Mouse (Mus musculus): ENCODE data around the gene Otud1.

Otud1 gene

DNA sequence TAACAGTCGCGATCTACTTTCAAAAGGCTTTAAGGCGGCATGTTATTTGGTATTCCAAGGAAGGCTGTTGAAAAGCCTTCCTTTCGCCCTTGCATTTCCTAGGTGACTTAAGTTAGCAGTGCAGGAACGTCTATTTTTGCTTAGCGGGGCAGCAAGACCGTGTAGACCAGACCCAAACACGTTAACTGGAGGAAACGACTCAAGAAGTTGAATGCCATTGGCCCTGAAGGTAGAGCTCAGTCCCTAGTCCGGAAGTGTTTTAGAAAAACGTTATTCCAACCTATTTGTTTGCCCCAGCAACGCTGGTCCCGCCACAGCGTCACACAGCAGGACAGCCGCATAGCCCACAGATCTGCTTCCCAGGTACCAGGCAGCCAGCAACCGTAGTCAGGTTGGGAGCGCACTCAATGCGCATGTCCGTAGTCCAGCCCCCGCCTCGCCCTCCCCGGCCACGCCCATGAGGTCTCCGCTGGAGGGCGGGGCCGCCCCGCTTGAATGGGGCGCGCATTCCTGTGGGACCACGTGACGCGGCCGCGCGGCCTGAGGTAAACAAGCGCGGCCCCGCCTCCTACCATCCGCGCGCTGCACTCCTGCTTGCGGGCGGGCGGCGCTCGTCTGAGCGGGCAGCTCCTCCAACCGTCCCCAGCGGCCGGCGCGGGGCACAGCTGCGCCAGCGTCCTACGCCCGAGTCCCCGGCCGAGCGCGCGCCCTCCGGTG, at the start of gene Otud1:
Gene Otud1 (plus strand): TSS at position 595 of the 717 bp plus-strand sequence.
- DNase-seq = peak; percentile 98

DNA sequence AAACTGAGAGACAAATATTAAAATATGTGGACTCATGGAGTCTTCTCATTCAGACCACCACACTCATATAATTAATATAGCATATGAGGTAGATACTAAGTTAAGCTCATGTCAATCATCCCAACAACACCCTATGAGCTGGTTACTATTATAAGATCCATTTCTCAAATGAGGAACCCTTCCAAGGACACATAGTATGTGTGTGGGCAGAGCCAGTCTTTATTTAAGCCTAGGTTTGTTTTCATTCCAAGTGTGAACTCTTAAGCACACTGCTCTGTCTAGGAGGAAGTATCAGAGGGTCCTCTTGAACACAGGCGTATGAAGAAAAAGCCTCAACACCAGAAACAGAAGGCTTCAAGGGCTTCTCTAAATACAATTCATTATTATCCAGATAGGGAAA, 49.7 kb upstream of the Otud1 start:
- no peak for DNase-seq

DNA sequence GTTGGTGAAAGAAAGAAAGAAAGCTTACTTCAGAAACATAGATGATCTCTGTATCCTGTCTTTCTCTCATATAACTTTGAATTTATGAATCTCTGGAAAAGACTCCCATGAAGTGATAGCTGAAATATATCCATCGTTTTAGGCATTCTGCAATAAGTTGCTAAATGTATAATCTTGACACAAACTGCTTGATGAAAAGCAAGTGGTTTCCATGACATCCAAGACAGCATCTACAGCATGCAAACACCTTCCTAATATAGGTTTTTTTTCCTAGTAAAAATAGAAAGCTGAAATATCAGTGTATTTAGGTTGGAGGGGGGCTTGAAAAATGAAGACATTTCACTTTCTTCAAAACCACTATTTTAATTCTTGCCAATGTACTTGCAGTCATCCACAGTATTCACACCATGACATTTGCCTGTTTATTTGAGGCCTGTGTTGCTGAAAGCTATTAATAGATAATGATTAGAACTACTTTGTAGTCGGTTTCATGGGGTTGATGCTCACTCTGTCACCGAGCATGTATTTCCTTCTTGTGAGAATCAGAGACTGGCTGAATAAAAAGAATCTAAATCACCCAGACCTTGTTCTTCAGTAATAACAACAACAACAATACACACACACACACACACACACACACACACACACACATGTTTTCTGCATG, 49.0 kb upstream of the Otud1 start:
- no peak for DNase-seq

DNA sequence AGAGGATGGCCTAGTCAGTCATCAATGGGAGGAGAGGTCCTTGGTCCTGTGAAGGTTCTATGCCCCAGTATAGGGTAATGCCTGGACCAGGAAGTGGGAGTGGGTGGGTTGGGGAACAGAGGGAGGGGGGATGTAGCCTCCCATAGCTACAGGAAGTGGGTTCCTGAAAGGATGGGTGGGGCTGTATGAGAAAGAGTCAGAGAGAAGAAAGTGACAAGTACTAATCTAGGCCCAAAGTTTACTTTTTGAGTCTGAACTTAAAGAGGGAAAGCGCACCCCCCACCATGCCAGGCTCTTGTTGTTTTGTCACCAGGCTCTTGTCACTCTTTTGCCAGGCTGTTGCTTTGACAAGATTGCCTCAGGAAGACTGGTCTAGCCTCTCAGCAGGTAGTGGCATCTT, 35.5 kb upstream of the Otud1 start:
- no peak for DNase-seq

DNA sequence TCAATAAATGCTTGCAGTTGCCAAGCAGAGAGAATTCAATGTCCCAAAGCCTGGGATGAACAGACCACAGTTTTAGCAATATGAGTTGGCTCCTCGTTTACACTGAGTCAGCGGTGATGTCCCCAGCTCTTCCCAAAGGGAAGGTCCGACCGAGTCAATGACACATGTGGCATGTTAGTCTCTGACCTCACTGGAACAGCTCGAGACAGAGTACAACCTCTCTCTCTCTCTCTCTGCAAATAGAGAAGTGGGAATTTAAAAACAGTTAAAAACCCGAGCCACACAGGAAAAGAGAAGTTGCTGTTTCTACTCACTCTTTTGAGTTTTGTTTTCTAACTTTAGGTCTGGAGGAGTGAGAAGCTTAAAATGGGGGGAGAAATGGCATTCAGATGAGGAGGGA, 30.5 kb upstream of the Otud1 start:
- DNase-seq = no peak

DNA sequence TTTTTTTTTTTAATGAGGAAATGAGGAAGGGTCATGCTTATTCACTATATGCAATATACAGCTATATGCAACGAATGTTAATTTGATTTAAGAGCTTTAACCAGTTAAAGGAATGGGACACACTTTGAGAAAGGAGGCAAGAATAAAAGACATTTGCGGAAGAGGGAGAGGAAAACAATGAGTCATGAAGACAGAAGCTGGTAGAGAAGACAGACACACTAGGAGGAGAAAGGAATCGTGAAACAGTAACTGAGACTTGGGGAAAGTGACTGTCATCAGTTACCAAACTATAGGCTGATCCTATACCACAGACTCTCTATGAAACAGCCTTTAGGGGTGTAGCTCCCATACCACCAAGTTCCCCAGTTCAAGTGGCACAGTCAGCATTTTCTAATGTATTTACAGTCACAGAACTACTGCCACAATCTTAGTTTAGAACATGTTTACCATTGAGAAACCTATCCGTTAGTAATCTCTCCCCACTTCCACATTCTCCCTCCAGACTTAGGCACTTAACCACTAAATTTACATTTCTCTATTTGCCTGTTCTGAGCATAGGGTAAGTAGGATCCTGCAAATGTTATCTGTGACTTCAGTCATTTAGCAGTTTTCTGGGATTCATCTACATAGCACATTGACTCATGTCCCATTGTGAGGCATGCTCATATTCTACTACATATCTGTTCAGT, 29.5 kb upstream of the Otud1 start:
- no peak for DNase-seq

DNA sequence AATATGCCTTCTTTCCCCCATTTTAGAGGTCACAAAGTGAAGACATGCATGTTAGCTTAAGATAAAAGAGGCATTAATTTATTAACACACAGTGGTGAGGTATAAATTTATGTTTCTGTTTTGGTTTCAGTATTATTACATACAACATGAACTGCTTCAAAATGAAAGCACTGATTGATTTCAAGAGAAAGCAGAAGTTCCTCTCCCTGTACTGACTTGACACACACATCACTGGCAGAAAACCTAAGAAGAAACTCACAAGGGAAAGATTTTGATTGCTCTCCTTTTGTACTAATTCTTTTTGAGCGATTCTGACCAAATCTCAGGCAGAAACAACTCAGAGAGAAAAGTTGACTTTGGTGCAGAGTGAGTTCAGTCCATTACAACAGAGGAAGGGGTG, 27.0 kb upstream of the Otud1 start:
- no peak for DNase-seq

DNA sequence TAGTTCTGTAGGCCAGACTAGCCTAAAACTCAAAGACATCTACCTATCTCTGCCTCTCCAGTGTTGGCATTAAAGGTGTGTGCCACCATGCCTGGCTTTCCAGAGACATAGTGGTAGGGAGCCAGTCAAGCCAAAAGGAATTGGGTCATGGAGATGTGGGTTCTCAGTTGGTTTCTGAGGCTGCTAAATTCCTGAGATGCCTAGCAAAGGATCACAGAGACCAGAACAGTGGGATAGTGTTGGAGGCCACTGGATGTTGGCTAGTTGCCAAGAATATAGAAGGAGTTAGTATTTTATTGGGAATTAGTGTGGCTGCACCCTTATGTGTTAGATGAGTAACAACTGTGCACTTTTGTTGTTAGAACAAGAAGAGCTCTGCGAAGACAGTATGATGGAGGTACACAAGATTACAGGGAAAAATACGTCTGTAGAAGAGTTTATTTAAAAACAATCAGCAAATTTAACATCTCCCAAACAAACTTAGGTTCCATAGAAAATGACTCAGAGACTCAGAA, 24.1 kb upstream of the Otud1 start:
- DNase-seq = no peak

DNA sequence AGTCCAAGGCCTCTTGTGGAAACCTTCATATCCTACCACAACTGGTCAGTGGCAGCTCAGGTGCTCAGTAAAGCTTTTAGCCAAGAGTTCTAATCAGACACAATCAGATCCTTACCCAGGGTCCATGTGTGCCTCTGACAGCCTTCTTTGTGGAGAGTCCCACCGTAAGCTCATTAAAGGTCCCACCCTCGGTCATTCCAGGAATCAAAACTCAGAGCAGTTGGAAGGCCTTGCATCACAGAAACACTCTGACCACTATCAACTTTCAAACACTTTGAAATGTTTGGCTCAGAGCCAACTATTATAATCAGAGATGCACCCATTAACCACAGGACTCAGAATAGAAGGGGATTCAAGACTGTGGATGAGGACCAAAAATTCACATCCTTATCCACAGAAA, 12.4 kb upstream of the Otud1 start:
- no peak for DNase-seq

DNA sequence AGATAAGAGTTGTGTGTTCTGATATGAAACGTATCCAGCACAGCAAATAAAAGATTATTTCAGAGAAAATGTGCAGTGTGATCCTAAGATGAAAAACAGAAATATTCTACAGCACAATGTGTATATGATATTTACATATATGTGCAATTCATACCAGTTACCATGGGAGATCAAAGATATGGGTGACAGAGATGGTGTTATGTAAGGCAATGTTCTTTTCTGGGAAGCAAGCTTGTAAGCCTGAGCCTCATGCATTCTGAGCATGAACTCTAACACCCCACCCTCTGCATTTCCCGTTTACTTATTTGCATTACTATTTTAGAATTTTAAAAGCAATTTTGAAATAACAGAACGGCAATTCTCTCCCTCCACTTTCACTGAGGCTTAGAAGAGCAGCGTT, 11.4 kb upstream of the Otud1 start:
- no peak for DNase-seq

DNA sequence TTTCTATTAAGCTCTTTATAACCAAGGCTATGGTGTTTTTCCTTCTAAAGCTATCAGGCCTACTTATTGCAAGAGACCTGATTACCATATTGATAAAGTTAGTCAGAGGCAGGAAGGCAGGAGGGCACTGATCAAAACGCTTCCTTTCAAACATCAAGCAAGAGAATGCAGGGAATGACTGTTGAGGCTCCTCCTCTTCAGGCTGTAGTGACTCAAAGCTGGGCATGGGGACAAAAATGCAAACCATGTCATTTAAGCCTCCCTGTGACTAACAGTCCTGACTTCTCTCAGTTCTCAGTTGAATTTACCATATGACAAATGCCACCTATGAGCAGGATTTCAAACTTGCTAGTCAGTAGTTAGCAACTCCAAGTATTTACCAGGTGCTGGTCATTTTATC, 10.6 kb upstream of the Otud1 start:
- peak in 1 of 2 experiments; percentile 26 for DNase-seq

DNA sequence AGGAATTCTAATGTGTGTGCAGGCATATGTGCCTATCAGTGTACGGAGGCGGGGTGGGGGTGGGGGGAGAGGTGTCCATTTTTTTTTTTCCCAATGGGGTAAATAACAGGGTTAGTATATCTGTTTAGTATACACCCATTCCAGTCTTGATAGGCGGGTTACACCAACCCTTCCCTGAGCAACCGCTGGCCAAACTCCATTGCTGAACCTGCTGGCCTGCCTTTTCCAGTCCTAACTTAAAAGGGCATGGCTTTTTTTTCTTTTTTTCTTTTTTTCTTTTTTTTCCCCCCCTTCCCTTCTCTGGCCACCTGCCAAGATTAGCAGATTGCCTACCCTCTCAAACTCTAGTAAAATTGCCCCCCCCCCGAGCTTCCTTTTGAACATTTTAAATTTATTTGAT, 1.1 kb upstream of the Otud1 start:
- peak; percentile 11 to 43 for DNase-seq

DNA sequence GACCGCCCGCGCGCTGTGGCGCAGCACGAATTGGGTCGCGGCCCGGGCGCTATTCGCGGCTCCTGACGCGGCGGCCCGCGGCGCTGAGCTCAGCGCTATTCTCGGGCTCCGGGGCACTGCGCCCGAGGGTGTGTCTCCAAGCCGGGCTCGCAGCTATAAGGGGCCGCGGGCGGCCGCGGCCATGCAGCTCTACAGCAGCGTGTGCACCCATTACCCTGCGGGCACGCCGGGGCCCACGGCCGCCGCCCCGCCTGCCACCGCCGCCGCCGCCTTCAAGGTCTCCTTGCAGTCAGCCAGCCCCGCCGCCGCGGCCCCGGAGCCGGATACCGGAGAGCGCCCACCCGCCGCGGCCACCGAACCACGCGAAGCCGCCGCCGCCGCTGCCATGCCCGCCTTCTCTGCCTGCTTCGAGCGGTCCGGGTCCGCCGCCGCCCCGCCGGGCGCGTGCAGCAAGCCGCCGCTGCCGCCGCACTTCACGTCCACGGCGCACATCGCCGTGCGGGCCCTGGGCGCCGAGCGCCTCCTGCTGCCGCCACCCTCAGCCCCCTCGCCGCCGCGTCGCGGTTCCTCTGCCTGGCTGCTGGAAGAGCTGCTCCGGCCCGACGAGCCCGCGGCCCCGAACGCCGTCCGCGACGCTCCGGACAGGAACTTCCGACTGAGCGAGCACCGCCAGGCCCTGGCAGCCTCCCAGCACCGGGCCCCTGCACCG, 483 bp downstream of the Otud1 start:
- DNase-seq = peak; percentile 55 to 81

DNA sequence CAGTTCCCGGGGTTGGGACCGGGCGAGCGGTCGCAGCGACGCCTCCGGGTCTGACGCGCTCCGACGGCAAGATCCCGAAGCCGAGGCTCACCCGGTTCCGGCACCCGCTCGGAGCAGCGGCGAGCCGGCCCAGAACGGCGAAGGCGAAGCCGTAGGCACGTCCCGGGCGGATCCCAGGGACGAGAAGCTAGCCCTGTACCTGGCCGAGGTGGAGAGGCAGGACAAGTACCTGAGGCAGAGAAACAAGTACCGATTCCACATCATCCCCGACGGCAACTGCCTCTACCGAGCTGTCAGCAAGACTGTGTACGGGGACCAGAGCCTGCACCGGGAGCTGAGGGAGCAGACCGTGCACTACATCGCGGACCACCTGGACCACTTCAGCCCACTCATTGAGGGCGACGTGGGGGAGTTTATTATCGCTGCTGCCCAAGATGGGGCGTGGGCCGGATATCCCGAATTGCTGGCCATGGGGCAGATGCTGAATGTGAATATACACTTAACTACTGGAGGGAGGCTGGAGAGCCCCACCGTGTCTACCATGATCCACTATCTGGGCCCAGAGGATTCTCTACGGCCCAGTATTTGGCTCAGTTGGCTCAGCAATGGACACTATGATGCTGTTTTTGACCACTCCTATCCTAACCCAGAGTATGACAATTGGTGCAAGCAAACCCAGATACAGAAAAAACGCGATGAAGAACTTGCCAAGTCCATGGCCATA, 1.3 kb downstream of the Otud1 start:
- DNase-seq = peak; percentile 32 to 57

DNA sequence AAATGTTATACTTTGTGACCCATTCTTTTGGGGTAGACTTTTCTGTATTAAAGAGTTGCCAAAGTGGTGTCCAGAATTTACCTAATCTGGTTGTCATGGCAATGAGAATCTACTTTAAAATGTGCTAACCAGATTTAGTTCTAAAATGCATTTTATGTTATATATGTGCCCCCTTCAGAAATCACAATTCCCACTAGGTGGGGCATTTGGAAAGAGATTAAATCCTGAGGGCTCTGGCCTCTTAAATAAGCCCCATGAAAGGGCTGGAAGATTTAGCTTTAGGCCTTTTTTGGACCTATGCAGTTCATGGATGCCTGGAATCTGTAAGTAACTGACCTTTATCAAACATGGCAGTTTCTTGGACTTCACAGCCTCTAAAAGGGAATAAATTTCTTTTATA, 3.3 kb downstream of the Otud1 start:
- DNase-seq = no peak

DNA sequence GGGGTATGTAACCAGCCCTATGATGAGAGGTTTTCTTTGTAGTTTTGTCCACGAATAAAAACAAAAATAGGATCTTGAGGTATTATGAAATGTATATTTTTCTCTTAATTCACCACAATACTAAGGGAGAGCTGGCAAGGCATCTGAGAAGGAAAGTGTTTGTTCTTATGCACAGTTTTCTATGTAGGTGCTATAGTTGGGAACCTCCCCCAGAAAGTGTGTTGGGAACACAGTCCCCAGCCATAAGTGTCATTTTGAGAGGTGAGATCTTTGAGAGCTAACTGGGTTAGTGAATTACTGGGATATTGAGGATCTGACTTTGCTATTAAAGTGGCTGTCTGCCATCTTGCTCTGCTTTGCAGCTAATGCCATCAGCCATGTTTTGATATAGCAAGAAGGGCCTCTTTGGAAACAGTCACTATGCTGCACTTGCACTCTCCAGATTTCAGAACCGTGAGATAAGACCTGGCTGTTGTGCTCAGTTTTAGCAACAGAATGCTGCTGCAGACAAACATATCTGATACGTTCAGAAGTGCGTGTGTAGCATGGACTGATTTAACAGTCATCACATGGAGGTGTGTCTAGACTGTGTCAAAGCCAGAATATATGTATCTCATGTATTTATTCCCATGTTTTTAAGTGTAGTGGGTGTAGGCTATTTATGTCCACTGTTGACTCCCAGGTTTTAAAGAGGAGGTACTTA, 5.7 kb downstream of the Otud1 start:
- DNase-seq = no peak

DNA sequence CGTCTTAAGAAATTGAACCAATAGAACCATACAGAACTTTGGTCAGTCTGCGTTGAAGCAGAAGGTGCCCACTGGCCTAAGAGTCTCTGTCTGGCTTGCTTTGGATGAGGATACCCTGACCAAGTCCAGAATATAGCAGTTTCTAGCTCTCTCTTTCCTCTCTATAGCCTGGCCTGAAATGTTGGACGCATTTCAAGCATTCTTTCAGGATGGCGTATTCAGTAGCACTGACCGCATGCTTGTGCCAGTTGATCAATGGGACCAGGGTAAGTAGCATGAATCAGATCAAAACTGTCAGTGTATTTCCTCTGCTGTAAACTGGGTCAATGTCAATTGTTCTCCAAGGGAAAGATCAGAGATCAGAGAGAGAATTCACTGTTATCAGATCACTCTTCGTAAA, 6.6 kb downstream of the Otud1 start:
- DNase-seq = no peak

DNA sequence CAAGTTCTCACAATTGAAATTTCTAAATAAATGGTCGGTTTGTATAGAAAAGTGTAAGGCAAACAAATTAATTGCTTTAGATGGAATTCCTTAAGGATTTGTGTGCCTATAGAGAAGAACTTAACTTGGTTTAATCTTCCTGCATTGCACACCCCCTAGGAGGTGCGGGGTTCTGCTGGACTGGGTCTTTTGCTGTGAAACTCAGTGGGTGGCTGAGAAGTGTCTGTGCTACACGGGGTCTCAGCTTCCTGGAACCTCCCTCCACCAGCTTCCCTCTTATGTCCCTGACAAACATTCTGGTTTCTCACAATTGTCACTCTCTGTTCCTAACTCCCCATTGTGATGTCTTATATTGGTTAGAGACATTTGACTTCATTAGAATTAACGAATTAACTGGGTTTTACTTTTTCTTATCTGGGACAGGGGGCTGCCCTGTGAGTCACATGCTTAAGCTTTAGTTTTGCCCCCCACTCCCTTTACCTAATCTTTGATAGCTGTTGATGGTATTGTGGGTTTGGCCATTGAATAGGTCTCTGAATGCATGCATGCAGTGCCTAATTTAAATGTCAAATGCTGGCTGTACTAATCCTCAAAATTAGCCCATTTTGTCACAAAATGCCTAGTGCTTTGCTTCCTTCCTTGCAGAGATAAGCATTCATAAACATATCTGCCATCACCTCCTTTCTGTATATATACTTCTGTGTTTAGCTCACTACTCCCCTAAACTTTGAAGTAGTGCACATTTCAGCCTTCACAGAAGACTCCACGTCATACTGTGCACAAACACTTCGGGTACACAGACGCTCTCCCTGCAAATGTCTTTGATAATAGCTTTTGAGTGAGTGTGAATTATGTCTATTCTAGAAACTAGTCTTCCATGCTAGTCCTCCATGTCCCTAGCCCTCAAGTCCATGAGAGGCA, 7.3 kb downstream of the Otud1 start:
- DNase-seq = no peak

DNA sequence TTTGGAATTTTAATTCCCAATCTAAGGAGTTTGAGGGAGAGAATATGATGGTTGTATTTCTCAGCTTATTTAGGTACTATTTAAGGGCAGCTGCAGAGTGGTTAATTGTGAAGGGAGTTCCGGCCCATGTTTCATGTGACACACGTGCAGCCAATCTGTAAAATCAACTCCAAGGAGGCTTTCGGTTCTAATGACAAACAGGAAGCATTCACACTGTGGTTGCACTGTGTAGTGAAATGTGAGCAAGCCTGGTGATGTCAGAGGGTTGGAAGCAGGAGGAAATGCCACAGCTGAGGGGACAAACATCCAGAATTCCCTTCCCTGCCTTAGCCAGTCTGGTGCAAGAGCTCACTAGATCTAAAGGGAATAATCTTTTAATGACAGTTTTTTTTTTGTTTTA, 8.3 kb downstream of the Otud1 start:
- DNase-seq = peak; percentile 25 to 56

DNA sequence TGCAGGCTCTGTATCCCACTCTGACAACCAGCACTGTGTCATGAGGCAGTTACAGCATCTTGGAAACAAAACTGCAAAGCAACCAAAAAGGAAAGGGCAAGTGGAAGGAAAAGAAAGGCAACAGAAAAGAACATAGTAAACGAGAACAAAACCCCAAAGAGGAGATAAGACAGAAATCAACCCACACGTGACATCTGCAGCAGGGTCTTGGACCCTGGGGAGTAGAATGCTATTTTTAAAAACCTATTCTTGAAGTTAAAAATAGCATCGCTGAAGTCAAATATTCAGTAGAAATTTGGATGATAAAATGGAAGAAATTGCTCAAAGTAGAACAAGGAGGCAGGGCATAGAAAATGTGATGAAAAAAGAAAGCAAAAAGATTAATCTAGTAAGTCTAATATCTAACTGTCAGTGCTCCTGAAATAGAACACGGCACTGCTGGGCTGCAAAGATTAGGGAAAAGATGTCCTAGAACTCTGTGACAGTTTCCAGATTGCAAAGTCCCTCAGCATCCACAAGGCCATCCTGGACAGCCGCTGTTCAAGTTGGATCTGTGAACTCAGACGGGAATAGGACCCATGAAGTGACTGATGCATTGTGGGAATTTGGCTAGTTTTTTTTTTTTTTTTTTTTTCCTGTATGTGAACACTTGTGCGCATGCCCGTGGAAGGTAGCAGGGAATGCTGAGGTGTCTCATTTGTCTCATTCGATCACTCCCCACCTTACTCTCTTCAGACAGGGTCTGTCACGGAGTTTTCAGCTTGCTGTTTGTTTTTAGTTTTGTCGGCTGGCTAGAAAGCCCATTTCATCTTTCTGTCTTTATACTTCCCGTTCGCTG, 13.5 kb downstream of the Otud1 start:
- DNase-seq = no peak
